Mouse (Mus musculus) liver, adult 2 months (tissue): ENCODE measurements at regions not wholly inside any gene's neighbourhood (a gene's known extent, or its start where the extent isn't known, plus 50 kb on each side); places are given as distances from the start of the nearest gene placed in this dataset.

Experiments used
- DNase-seq: peaks from one replicate; pipeline ENCODE4 v3.0.0-alpha.2; 2011; ENCODE audit warnings: low read depth, low spot score; ENCODE audit errors: extremely low read depth
- H3K27ac ChIP-seq: fragments of 200-500 bp; replicated peaks from 2 replicates; pipeline ENCODE4 v1.5.1; 2012; ENCODE audit warnings: low read depth, mild to moderate bottlenecking, control low read depth, inconsistent platforms, low read length; ENCODE audit not compliant: insufficient read depth
- H3K27me3 ChIP-seq: fragments of 200-500 bp; 2 replicates; pipeline ENCODE4 v1.6.1; 2012; ENCODE audit warnings: mild to moderate bottlenecking, moderate library complexity, low read length, inconsistent platforms; ENCODE audit not compliant: control insufficient read depth, insufficient read depth
- H3K36me3 ChIP-seq: fragments of 200-500 bp; 2 replicates; pipeline ENCODE4 v1.6.1; 2012; ENCODE audit warnings: low read length, inconsistent platforms; ENCODE audit not compliant: control insufficient read depth, insufficient read depth
- H3K4me1 ChIP-seq: fragments of 200-500 bp; 2 replicates; pipeline ENCODE4 v1.6.1; 2011; ENCODE audit warnings: low read length; ENCODE audit not compliant: control insufficient read depth, insufficient read depth
- H3K4me3 ChIP-seq: fragments of 200-500 bp; 2 replicates; pipeline ENCODE4 v1.5.1; 2011; ENCODE audit warnings: low read depth, mild to moderate bottlenecking, control low read depth, low read length, moderate library complexity; ENCODE audit not compliant: insufficient read depth
- H3K79me2 ChIP-seq: fragments of 200-500 bp; 2 replicates; pipeline ENCODE4 v1.6.1; 2012; ENCODE audit warnings: inconsistent platforms, mild to moderate bottlenecking, low read length, moderate library complexity; ENCODE audit not compliant: control insufficient read depth, insufficient read depth
- H3K9ac ChIP-seq: fragments of 200-500 bp; 2 replicates; pipeline ENCODE4 v1.6.1; 2012; ENCODE audit warnings: low read depth, mild to moderate bottlenecking, control low read depth, inconsistent platforms, low read length
- CTCF ChIP-seq: fragments of 200-500 bp; IDR thresholded peaks from 2 replicates; pipeline ENCODE4 v1.5.1; 2011; ENCODE audit warnings: low read depth, low read length, control low read depth
- POLR2A ChIP-seq: fragments of 200-500 bp; IDR thresholded peaks from 2 replicates; pipeline ENCODE4 v1.6.1; 2011; ENCODE audit warnings: low read length, control low read depth; ENCODE audit not compliant: insufficient read depth; ENCODE audit errors: extremely low read depth
- WGBS: fragments of 180-500 bp; shearing (Covaris S2); methylation state at CpG from one replicate; pipeline ENCODE4 v1.1.7; 2018; 5-methylcytosine and 5-hydroxymethylcytosine counted together

DNA sequence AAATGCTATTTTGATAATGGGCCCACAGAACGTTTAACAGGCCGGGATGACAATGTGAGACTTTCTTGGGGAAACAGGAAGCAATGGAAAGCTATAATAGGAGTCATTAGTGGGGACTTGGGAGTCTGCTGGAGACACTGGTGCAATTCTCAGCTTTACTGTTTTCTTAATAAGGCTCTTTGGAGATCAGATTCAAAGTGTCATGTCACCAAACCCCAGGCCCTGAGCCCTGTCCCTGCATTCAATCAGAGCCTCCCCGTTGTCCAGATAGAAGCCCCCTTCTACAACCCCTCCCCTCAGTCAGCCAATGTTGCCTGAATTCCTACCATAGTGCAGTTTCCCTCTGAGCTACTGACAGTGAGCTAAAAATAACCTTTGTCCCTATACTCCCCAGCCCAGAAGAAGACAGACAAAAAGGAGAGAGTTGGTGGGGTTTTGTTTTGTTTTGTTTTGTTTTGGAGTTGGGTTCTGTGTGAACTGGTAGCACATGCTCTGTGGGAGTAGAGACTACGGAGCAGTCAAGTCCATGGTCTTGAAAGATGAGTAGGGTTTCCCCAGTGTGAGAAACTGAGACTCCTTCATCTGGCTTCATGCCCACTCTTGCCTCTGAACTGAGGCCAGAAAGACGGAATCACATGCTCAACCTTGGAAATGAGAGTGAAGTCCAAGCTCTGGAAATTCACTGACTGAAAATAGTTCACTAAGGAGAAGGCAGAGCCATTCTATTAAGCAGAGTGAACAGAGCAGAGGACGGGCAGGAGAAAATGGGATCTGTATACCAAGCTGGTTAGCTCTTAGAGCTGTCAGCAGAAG, 267.3 kb downstream of the Gm826 start:
- H3K36me3 ChIP-seq: no peaks in the 10 kb centered on the region
- 55% methylated on average over 6 of the region's 6 CpGs for WGBS
- peak; percentile 41 for DNase-seq
- H3K79me2 ChIP-seq: no peaks in the 10 kb centered on the region
- no peaks in the 10 kb centered on the region for H3K27me3 ChIP-seq
- H3K4me1 ChIP-seq: 0 out of 2 replicates have a peak, but pooled peaks cover 2% of the 10 kb centered on the region
- TF ChIP-seq POLR2A (no peak), CTCF (no peak)
- H3K9ac ChIP-seq: no peak overlapping the region
- no peak overlapping the region for H3K4me3 ChIP-seq
- H3K27ac ChIP-seq: no peak overlapping the region

DNA sequence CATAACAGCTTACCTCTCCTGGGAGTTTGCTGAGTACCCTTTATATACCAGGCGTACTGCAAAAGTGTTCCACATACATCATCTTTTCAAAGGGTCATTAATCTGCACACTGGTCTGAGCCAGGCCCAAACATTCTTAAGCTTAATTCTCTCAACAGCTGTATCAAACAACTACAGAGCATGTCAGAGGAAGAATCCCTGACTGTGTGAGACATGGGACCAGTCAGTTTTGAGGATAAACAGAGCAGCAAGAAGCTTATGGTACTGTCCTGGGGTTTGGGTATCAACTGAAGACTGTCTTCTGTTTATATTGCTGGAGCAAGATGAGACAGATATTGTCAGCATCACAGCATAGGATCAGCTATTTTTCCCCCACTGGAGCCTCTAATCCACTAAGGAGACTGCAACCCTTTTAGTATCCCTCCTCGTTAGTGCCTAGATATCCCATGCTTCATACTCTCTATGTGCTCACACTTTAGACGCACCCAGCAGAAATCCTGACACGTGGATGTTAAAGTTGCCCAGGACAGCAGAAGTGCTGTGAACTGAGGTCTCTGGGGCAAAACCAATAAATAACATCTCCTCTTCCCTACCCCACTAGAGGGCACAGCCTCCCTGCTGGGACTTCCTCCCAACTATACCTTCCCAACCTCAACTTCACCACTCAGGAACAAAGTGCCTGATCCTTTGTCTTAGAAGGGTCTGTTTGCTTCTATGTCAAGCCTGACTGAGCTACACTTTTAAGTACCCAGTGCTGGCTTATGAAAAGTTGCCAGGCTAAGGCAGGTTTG, 271.6 kb downstream of the Gm826 start:
- no peak overlapping the region for H3K9ac ChIP-seq
- 0 out of 2 replicates have a peak, but pooled peaks cover 2% of the 10 kb centered on the region for H3K4me1 ChIP-seq
- WGBS: 65% methylated on average over 4 of the region's 4 CpGs
- no peaks in the 10 kb centered on the region for H3K36me3 ChIP-seq
- no peaks in the 10 kb centered on the region for H3K27me3 ChIP-seq
- H3K4me3 ChIP-seq: no peak overlapping the region
- TF ChIP-seq CTCF: peak; percentile 51; the same call in 1 of the 2 replicates
- TF ChIP-seq POLR2A: no peak
- no peak for DNase-seq
- no peaks in the 10 kb centered on the region for H3K79me2 ChIP-seq
- H3K27ac ChIP-seq: no peak overlapping the region

DNA sequence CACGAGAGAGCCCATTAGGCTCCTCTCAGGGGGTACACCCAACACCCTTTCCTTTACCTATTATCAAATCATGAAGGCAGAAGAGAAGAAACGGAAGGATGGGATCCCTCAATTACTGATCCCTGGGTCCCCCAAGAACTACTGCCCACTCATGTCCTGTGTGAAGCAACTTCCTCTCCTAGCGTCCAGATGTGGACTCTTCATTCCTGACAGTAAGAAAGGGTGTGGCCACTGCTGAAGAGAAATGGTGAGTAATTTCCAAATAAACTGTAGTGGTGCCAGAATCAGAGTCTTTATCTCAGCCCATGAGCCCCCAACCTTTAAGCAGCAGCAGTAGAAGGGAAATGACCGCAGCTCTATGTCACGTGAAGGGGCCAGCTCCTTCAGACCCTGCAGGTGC, 273.9 kb downstream of the Gm826 start:
- Histone ChIP-seq H3K4me1 (no peaks in the 10 kb centered on the region), H3K79me2 (no peaks in the 10 kb centered on the region), H3K4me3 (no peak overlapping the region), H3K27ac (no peak overlapping the region), H3K36me3 (no peaks in the 10 kb centered on the region), H3K27me3 (no peaks in the 10 kb centered on the region; the same call in 1 of the 2 replicates), H3K9ac (no peak overlapping the region)
- WGBS: 76% methylated on average over 5 of the region's 5 CpGs
- TF ChIP-seq CTCF (no peak), POLR2A (no peak)
- no peak for DNase-seq

DNA sequence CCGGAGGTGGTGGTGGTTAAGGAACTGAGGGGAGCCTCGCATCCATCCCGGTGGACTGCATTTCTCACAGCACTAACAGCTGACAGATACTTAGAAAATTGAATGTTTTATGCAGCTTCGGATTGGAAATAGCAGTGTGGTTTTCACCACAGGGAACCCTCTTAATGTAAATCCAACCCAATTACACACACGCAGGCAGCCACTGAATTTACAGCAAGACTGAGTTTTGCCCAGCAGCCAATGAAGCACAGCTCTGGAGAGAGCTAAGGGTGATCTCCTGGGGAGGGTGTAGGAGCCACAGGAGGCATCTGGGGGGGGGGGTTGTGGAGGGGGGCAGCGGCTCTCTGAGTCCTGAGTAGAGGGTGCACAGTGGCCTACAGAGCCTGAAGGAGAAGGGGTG, 276.8 kb downstream of the Gm826 start:
- no peak overlapping the region for H3K4me3 ChIP-seq
- H3K27ac ChIP-seq: no peak overlapping the region
- no peaks in the 10 kb centered on the region for H3K4me1 ChIP-seq
- TF ChIP-seq POLR2A (no peak), CTCF (no peak)
- DNase-seq: no peak
- H3K27me3 ChIP-seq: no peaks in the 10 kb centered on the region; the same call in 1 of the 2 replicates
- H3K9ac ChIP-seq: no peak overlapping the region
- 51% methylated on average over 6 of the region's 6 CpGs for WGBS
- H3K79me2 ChIP-seq: no peaks in the 10 kb centered on the region
- no peaks in the 10 kb centered on the region for H3K36me3 ChIP-seq

DNA sequence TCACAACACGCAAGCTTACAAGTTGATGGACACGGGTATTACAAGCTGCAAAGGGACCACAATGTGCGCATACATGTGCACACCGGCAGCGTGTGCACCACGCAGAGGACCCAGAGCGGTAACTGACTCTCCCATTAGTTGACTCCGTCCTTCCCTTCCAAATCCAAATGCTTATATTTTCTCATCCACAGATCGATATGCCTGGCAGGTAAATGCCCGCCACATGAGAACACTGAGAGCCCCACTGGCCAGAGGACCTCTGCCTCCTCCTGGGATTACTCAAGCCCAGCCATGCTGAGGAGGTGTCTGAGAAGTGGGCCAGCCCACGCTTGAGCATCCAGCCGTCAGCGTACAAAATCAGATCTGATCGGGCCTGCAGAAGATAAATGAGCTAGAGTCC, 279.6 kb downstream of the Gm826 start:
- DNase-seq: no peak
- TF ChIP-seq POLR2A (no peak), CTCF (no peak)
- Histone ChIP-seq H3K79me2 (no peaks in the 10 kb centered on the region), H3K36me3 (no peaks in the 10 kb centered on the region), H3K27me3 (no peaks in the 10 kb centered on the region; the same call in 1 of the 2 replicates), H3K4me3 (no peak overlapping the region), H3K27ac (no peak overlapping the region), H3K9ac (no peak overlapping the region), H3K4me1 (no peaks in the 10 kb centered on the region)
- WGBS: 90% methylated on average over 14 of the region's 14 CpGs
